Mouse (Mus musculus): ENCODE measurements at regions not wholly inside any gene's neighbourhood (a gene's known extent, or its start where the extent isn't known, plus 50 kb on each side); places are given as distances from the start of the nearest gene placed in this dataset.

DNA sequence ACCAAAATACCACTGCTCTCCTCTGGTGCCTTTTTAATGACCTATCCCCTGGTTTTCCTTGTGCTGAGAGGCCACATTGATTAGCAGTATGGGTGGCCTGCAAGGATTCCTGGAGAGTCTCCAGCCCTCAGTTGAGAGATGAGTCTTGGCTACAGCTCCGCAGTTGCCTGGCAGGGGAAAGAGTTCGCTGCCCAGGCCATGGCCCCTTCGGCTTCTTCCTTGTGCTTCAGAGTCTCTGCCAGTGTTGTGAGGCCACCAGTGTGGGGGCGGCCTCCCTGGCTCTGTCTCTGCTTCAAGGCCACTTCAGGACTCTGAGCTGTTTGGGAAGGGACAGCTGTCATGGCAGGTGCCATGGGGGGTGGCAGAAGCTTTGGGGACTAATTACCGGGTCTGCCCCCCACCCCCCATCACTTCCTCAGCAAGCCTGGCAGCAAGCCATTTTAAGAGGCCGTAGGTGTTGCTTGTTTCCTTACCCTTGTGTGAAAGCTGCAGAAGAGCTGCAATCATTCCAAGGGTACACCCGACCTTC, 85.8 kb upstream of the Gria1 start:
- DNase-seq (ENCODE audit: low spot score in 2 of 2), result no peak

- no peak for DNase-seq (ENCODE audit: low spot score in 2 of 2)
These were observed 78.4 kb upstream of the Gria1 start for GRCm38 (mm10) chr11:56932766-56933165.

- DNase-seq (ENCODE audit: low spot score in 2 of 2), result no peak
These were observed 58.8 kb upstream of the Gria1 start for GRCm38 (mm10) chr11:56952357-56952756.

GRCm38 (mm10) chr11:56957824-56958223, 53.4 kb upstream of the Gria1 start:
- no peak for DNase-seq (ENCODE audit: low spot score in 2 of 2)

Data from spleen, postnatal 10 days (tissue).